ENCODE assay signal across 8 mouse cellular contexts in the genomic region with DNA sequence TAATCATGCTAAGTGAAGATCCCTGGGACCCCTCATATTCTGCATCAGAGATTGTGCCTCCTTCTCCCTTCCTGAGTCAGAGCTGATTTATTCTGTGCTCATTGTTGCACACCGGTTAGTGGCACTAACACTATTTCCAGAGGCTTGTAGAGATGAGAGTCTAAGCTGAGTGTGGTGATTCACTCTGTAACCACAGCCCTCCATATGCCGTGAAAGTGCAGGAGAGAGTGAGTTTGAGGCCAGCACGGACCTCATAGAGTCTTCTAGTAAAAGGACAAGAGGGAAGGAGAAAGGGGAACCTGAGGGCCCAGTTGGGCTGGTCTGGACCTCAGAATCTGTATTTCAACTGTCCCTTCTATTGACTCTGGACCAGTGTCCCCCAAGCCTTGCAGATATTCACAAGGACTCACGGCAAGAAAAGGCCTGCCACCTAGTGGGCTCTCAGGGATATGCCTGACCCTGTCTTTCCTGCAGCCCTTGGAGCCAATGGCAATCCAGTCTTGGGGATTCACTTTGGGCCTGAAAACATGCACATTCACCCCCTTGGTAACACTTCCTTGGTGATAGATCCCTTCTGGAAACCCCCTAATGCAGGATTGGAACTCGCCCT.
DNase-seq lines count a peak whose midpoint lies in the region; ATAC-seq lines count a peak whose summit lies in the region.
"Had no signal": no experiment of that assay in that cellular context is flagged by ENCODE, and none has a peak within 500 bp of the region (broad histone marks: within the 10 kb centered on the region; RNA-seq: fewer than 3 reads in every experiment).

No protein-coding gene starts in this region.

- no peak overlapping the region for H3K4me2 ChIP-seq in hindbrain, embryonic 12.5 days (replicated peaks)
- H3K4me2 ChIP-seq: limb, embryonic 12.5 days had no signal

- DNase-seq in R1 (ENCODE audit: low read depth, low spot score): peak; percentile 65
- DNase-seq in brain, embryonic 18.5 days (ENCODE audit: low read depth, low spot score): peak; percentile 18
- peak; percentile 44 for DNase-seq in forebrain, embryonic 10.5 days (ENCODE audit: extremely low spot score, low spot score)
- peak; percentile 21 for DNase-seq in layer of hippocampus, adult 9-10 months (ENCODE audit: low spot score)
- DNase-seq in right cerebral cortex, postnatal 25 days: peak; percentile 46

- WGBS in forebrain, embryonic 10.5 days: 35% methylated on average over 5 of the region's 5 CpGs
- WGBS in hindbrain, embryonic 12.5 days: 34% methylated on average over 5 of the region's 5 CpGs

- ATAC-seq in hindbrain, embryonic 12.5 days (ENCODE audit: low FRiP score): peak; percentile 81; the same call in 1 of the 2 replicates
- peak; percentile 92 for ATAC-seq in megakaryocyte-erythroid progenitor cell, adult 5-6 weeks (replicated peaks; ENCODE audit: low FRiP score, low TSS enrichment, poor library complexity, severe bottlenecking)

- no peak overlapping the region for H3K27ac ChIP-seq in forebrain, embryonic 10.5 days
- H3K27ac ChIP-seq in hindbrain, embryonic 12.5 days: no peak overlapping the region
- H3K27ac ChIP-seq: limb, embryonic 12.5 days had no signal

- peaks cover 4% of the 10 kb centered on the region for H3K4me1 ChIP-seq in forebrain, embryonic 10.5 days
- H3K4me1 ChIP-seq in hindbrain, embryonic 12.5 days: no peaks in the 10 kb centered on the region
- H3K4me1 ChIP-seq: limb, embryonic 12.5 days had no signal

- no peak overlapping the region for H3K4me3 ChIP-seq in forebrain, embryonic 10.5 days
- no peak overlapping the region for H3K4me3 ChIP-seq in hindbrain, embryonic 12.5 days
- H3K4me3 ChIP-seq: limb, embryonic 12.5 days had no signal

- no peaks in the 10 kb centered on the region for H3K9me3 ChIP-seq in forebrain, embryonic 10.5 days
- no peaks in the 10 kb centered on the region for H3K9me3 ChIP-seq in hindbrain, embryonic 12.5 days (replicated peaks)
- H3K9me3 ChIP-seq: limb, embryonic 12.5 days had no signal

- H3K9ac ChIP-seq in hindbrain, embryonic 12.5 days: no peak overlapping the region
- H3K9ac ChIP-seq: limb, embryonic 12.5 days had no signal

- no peaks in the 10 kb centered on the region for H3K36me3 ChIP-seq in forebrain, embryonic 10.5 days (replicated peaks)
- H3K36me3 ChIP-seq in hindbrain, embryonic 12.5 days: no peaks in the 10 kb centered on the region
- H3K36me3 ChIP-seq: limb, embryonic 12.5 days had no signal

- H3K27me3 ChIP-seq in forebrain, embryonic 10.5 days (ENCODE audit: poor library complexity, severe bottlenecking): no peaks in the 10 kb centered on the region
- no peaks in the 10 kb centered on the region for H3K27me3 ChIP-seq in hindbrain, embryonic 12.5 days
- H3K27me3 ChIP-seq: limb, embryonic 12.5 days had no signal
